Mouse (Mus musculus): ENCODE data around the gene Ndufc1. TPM values are rescaled to one million over a fixed set of nuclear protein-coding genes. Genes with fewer than 3 reads are reported as not detected.

The Ndufc1 gene
- polyA plus RNA-seq, 1 experiment, result 133 TPM

GRCm38 (mm10) chr3:51387868-51388381, 20.9 kb downstream of the Ndufc1 start:
- Histone ChIP-seq H3K27ac (ENCODE audit: insufficient read depth, low read depth, low read length) (no peak overlapping the region), H3K4me3 (ENCODE audit: insufficient read depth, low read length) (no peak overlapping the region), H3K4me1 (ENCODE audit: control insufficient read depth, insufficient read depth, low read length) (no peaks in the 10 kb centered on the region; the same call in 1 of the 2 replicates)
- TF ChIP-seq CTCF (IDR thresholded peaks at IDR 0.05; ENCODE audit: low read depth, low read length) (no peak), POLR2A (IDR thresholded peaks at IDR 0.05; ENCODE audit: borderline replicate concordance, low read depth, low read length) (no peak)

GRCm38 (mm10) chr3:51387134-51387451, 21.7 kb downstream of the Ndufc1 start:
- TF ChIP-seq CTCF (IDR thresholded peaks at IDR 0.05; ENCODE audit: low read depth, low read length) (no peak), POLR2A (IDR thresholded peaks at IDR 0.05; ENCODE audit: borderline replicate concordance, low read depth, low read length) (no peak)
- no peak overlapping the region for H3K27ac ChIP-seq (ENCODE audit: insufficient read depth, low read depth, low read length)
- H3K4me1 ChIP-seq (ENCODE audit: control insufficient read depth, insufficient read depth, low read length), result no peaks in the 10 kb centered on the region; the same call in 1 of the 2 replicates
- H3K4me3 ChIP-seq (ENCODE audit: insufficient read depth, low read length), result no peak overlapping the region

- no peak overlapping the region for H3K4me3 ChIP-seq (ENCODE audit: insufficient read depth, low read length)
Observed at GRCm38 (mm10) chr3:51386441-51387133, 22.2 kb downstream of the Ndufc1 start.

GRCm38 (mm10) chr3:51383409-51383808, 25.4 kb downstream of the Ndufc1 start:
- Histone ChIP-seq H3K27ac (ENCODE audit: insufficient read depth, low read depth, low read length) (no peak overlapping the region), H3K4me1 (ENCODE audit: control insufficient read depth, insufficient read depth, low read length) (peaks cover 3% of the 10 kb centered on the region), H3K4me3 (ENCODE audit: insufficient read depth, low read length) (no peak overlapping the region)
- TF ChIP-seq POLR2A (IDR thresholded peaks at IDR 0.05; ENCODE audit: borderline replicate concordance, low read depth, low read length), result no peak
- no peak for TF ChIP-seq CTCF (IDR thresholded peaks at IDR 0.05; ENCODE audit: low read depth, low read length)

More at GRCm38 (mm10) chr3:51386441-51387133, 22.2 kb downstream of the Ndufc1 start:
- no peaks in the 10 kb centered on the region; the same call in 1 of the 2 replicates for H3K4me1 ChIP-seq (ENCODE audit: control insufficient read depth, insufficient read depth, low read length)
- no peak overlapping the region for H3K27ac ChIP-seq (ENCODE audit: insufficient read depth, low read depth, low read length)
- no peak for TF ChIP-seq CTCF (IDR thresholded peaks at IDR 0.05; ENCODE audit: low read depth, low read length)
- TF ChIP-seq POLR2A (IDR thresholded peaks at IDR 0.05; ENCODE audit: borderline replicate concordance, low read depth, low read length), result no peak

- peaks cover 4% of the 10 kb centered on the region for H3K4me1 ChIP-seq (ENCODE audit: control insufficient read depth, insufficient read depth, low read length)
- no peak overlapping the region for H3K27ac ChIP-seq (ENCODE audit: insufficient read depth, low read depth, low read length)
- TF ChIP-seq POLR2A (IDR thresholded peaks at IDR 0.05; ENCODE audit: borderline replicate concordance, low read depth, low read length) (no peak), CTCF (IDR thresholded peaks at IDR 0.05; ENCODE audit: low read depth, low read length) (no peak)
- H3K4me3 ChIP-seq (ENCODE audit: insufficient read depth, low read length), result no peak overlapping the region
Observed at GRCm38 (mm10) chr3:51380660-51381014, 28.2 kb downstream of the Ndufc1 start.

GRCm38 (mm10) chr3:51379786-51380659, 28.8 kb downstream of the Ndufc1 start:
- TF ChIP-seq POLR2A (IDR thresholded peaks at IDR 0.05; ENCODE audit: borderline replicate concordance, low read depth, low read length), result no peak
- no peak for TF ChIP-seq CTCF (IDR thresholded peaks at IDR 0.05; ENCODE audit: low read depth, low read length)
- Histone ChIP-seq H3K27ac (ENCODE audit: insufficient read depth, low read depth, low read length) (no peak overlapping the region), H3K4me3 (ENCODE audit: insufficient read depth, low read length) (no peak overlapping the region), H3K4me1 (ENCODE audit: control insufficient read depth, insufficient read depth, low read length) (peaks cover 4% of the 10 kb centered on the region)

- TF ChIP-seq CTCF (IDR thresholded peaks at IDR 0.05; ENCODE audit: low read depth, low read length) (no peak), POLR2A (IDR thresholded peaks at IDR 0.05; ENCODE audit: borderline replicate concordance, low read depth, low read length) (no peak)
- Histone ChIP-seq H3K4me3 (ENCODE audit: insufficient read depth, low read length) (peak overlapping the region; percentile 58), H3K27ac (ENCODE audit: insufficient read depth, low read depth, low read length) (no peak overlapping the region), H3K4me1 (ENCODE audit: control insufficient read depth, insufficient read depth, low read length) (peaks cover 4% of the 10 kb centered on the region)
Observed at GRCm38 (mm10) chr3:51378665-51378946, 30.2 kb downstream of the Ndufc1 start.

- no peak overlapping the region for H3K27ac ChIP-seq (ENCODE audit: insufficient read depth, low read depth, low read length)
- TF ChIP-seq CTCF (IDR thresholded peaks at IDR 0.05; ENCODE audit: low read depth, low read length) (no peak), POLR2A (IDR thresholded peaks at IDR 0.05; ENCODE audit: borderline replicate concordance, low read depth, low read length) (no peak)
- H3K4me1 ChIP-seq (ENCODE audit: control insufficient read depth, insufficient read depth, low read length), result peaks cover 4% of the 10 kb centered on the region
- H3K4me3 ChIP-seq (ENCODE audit: insufficient read depth, low read length), result peak overlapping the region; percentile 58
Observed at GRCm38 (mm10) chr3:51377878-51378664, 30.7 kb downstream of the Ndufc1 start.
